Mouse (Mus musculus): ENCODE results near the gene Rnf216.

- TF ChIP-seq POLR2A (IDR thresholded peaks at IDR 0.05; ENCODE audit: control insufficient read depth, extremely low read depth, insufficient read depth, low read length, poor library complexity), result no peak
- no peak for TF ChIP-seq CTCF (IDR thresholded peaks at IDR 0.05; ENCODE audit: borderline replicate concordance, control insufficient read depth, extremely low read depth, insufficient read depth, low read length, poor library complexity)
These were observed 12.1 kb upstream of the Rnf216 start for GRCm38 (mm10) chr5:143124805-143125378.
